Comparison of ENCODE assay signal across 8 mouse cellular contexts in genomic region chr1:39575778-39576375, GRCm38 (mm10). TPM values are rescaled to one million over a fixed set of nuclear protein-coding genes. Genes with fewer than 3 reads are reported as not detected.
DNase-seq lines count a peak whose midpoint lies in the region; ATAC-seq and TF ChIP-seq lines count a peak whose summit lies in the region.

No protein-coding gene starts in this region.

- no peaks in the 10 kb centered on the region for H3K9me3 ChIP-seq in embryonic facial prominence, embryonic 12.5 days
- no peaks in the 10 kb centered on the region for H3K9me3 ChIP-seq in intestine, postnatal 0 days (ENCODE audit: control insufficient read depth)
- no peaks in the 10 kb centered on the region for H3K9me3 ChIP-seq in neural tube, embryonic 15.5 days (replicated peaks)

- H3K36me3 ChIP-seq in testis, adult 2 months (ENCODE audit: control insufficient read depth, insufficient read depth, low read length) = no peaks in the 10 kb centered on the region
- H3K36me3 ChIP-seq in embryonic facial prominence, embryonic 12.5 days = no peaks in the 10 kb centered on the region
- no peaks in the 10 kb centered on the region for H3K36me3 ChIP-seq in intestine, postnatal 0 days (ENCODE audit: control insufficient read depth, insufficient read depth)
- H3K36me3 ChIP-seq in neural tube, embryonic 15.5 days = no peaks in the 10 kb centered on the region

- WGBS in embryonic facial prominence, embryonic 12.5 days = 14% methylated on average over 8 of the region's 8 CpGs
- WGBS in intestine, postnatal 0 days = 9% methylated on average over 8 of the region's 8 CpGs
- WGBS in neural tube, embryonic 15.5 days = 14% methylated on average over 8 of the region's 8 CpGs

- no peaks in the 10 kb centered on the region for H3K27me3 ChIP-seq in testis, adult 2 months (ENCODE audit: control insufficient read depth, insufficient read depth, low read length)
- H3K27me3 ChIP-seq in embryonic facial prominence, embryonic 12.5 days = no peaks in the 10 kb centered on the region
- H3K27me3 ChIP-seq in intestine, postnatal 0 days (replicated peaks; ENCODE audit: control insufficient read depth, insufficient read depth, low read length) = no peaks in the 10 kb centered on the region
- H3K27me3 ChIP-seq in neural tube, embryonic 15.5 days (replicated peaks) = no peaks in the 10 kb centered on the region

- peaks cover 2% of the 10 kb centered on the region for H3K4me1 ChIP-seq in testis, adult 2 months (ENCODE audit: control insufficient read depth, insufficient read depth, low read length)
- H3K4me1 ChIP-seq in embryonic facial prominence, embryonic 12.5 days = peaks cover 31% of the 10 kb centered on the region
- H3K4me1 ChIP-seq in intestine, postnatal 0 days (replicated peaks; ENCODE audit: control insufficient read depth, insufficient read depth, low read length) = peaks cover 7% of the 10 kb centered on the region
- peaks cover 27% of the 10 kb centered on the region for H3K4me1 ChIP-seq in neural tube, embryonic 15.5 days

- TF ChIP-seq POLR2A in testis, adult 2 months (IDR thresholded peaks at IDR 0.05; ENCODE audit: control insufficient read depth, low read depth, low read length) = no peak

- H3K9ac ChIP-seq in embryonic facial prominence, embryonic 12.5 days = peak overlapping the region; percentile 94
- H3K9ac ChIP-seq in intestine, postnatal 0 days (ENCODE audit: low read depth, low read length) = peak overlapping the region; percentile 90
- peak overlapping the region; percentile 92 for H3K9ac ChIP-seq in neural tube, embryonic 15.5 days (replicated peaks)

- peak overlapping the region; percentile 94; the same call in 1 of the 2 replicates for H3K4me3 ChIP-seq in testis, adult 2 months (ENCODE audit: control insufficient read depth, low read depth, low read length)
- H3K4me3 ChIP-seq in embryonic facial prominence, embryonic 12.5 days = peak overlapping the region; percentile 91
- H3K4me3 ChIP-seq in intestine, postnatal 0 days (ENCODE audit: low read depth, low read length) = peak overlapping the region; percentile 93
- peak overlapping the region; percentile 91 for H3K4me3 ChIP-seq in neural tube, embryonic 15.5 days (replicated peaks)

- DNase-seq in testis, postnatal 10 days (ENCODE audit: low spot score) = no peak
- DNase-seq in urinary bladder, postnatal 25 days (ENCODE audit: low spot score) = no peak
- DNase-seq in gastrocnemius, postnatal 25 days = no peak
- no peak for DNase-seq in right cerebral cortex, postnatal 10 days (ENCODE audit: low spot score in 2 of 2)

- no peak overlapping the region for H3K27ac ChIP-seq in testis, adult 2 months (ENCODE audit: control insufficient read depth, insufficient read depth, low read depth, low read length)
- H3K27ac ChIP-seq in embryonic facial prominence, embryonic 12.5 days = peak overlapping the region; percentile 99
- H3K27ac ChIP-seq in intestine, postnatal 0 days (ENCODE audit: low read depth, low read length) = no peak overlapping the region; the same call in 1 of the 2 replicates
- H3K27ac ChIP-seq in neural tube, embryonic 15.5 days (replicated peaks) = peak overlapping the region; percentile 98

- ATAC-seq in embryonic facial prominence, embryonic 12.5 days (ENCODE audit: insufficient number of reproducible peaks, insufficient read depth, low FRiP score, low TSS enrichment) = no peak
- ATAC-seq in intestine, postnatal 0 days = no peak
- no peak for ATAC-seq in neural tube, embryonic 15.5 days (ENCODE audit: low FRiP score)

- no peak for TF ChIP-seq CTCF in testis, adult 2 months (IDR thresholded peaks at IDR 0.05; ENCODE audit: control insufficient read depth, insufficient read depth, insufficient replicate concordance, low read depth, low read length)
- no peak for TF ChIP-seq CTCF in intestine, postnatal 0 days (IDR thresholded peaks at IDR 0.05; ENCODE audit: low read depth)

- H3K4me2 ChIP-seq in embryonic facial prominence, embryonic 12.5 days (replicated peaks) = peak overlapping the region; percentile 76
- H3K4me2 ChIP-seq in intestine, postnatal 0 days (replicated peaks; ENCODE audit: low read depth) = peak overlapping the region; percentile 96
- H3K4me2 ChIP-seq in neural tube, embryonic 15.5 days = peak overlapping the region; percentile 74

RNA-seq across cellular contexts. Expression of gene Rnf149, which starts 1.3 kb away (rescaled TPM):
- polyA plus RNA-seq in testis, adult 2 months (2012; rRNA removed) = 5.9 and 6.8 TPM in 2 replicates
- 36.2 and 36.3 TPM in 2 replicates for polyA plus RNA-seq in embryonic facial prominence, embryonic 12.5 days (2016; fragmentation: Nextera tagmentation; extraction: Ambion mirVana)
- polyA plus RNA-seq in intestine, postnatal 0 days (2015; fragmentation: Nextera tagmentation; extraction: Ambion mirVana) = 16.9 and 20.4 TPM in 2 replicates
- polyA plus RNA-seq in neural tube, embryonic 15.5 days (2015; fragmentation: Nextera tagmentation; extraction: Ambion mirVana) = 26.1 and 26.5 TPM in 2 replicates
- total RNA-seq in gastrocnemius, postnatal 25 days (2021) = 1 to 10 TPM; 6.2 to 6.3 TPM

RNA-seq across cellular contexts. Expression of gene Cnot11, which starts 41.1 kb away (rescaled TPM):
- polyA plus RNA-seq in testis, adult 2 months (2012; rRNA removed) = 9.2 and 10.9 TPM in 2 replicates
- polyA plus RNA-seq in embryonic facial prominence, embryonic 12.5 days (2016; fragmentation: Nextera tagmentation; extraction: Ambion mirVana) = 30.8 and 32.3 TPM in 2 replicates
- polyA plus RNA-seq in intestine, postnatal 0 days (2015; fragmentation: Nextera tagmentation; extraction: Ambion mirVana) = 13.5 and 14.7 TPM in 2 replicates
- 15.2 and 16.7 TPM in 2 replicates for polyA plus RNA-seq in neural tube, embryonic 15.5 days (2015; fragmentation: Nextera tagmentation; extraction: Ambion mirVana)
- 10 to 100 TPM; 15.6 to 15.8 TPM for total RNA-seq in gastrocnemius, postnatal 25 days (2021)

Comparison
In these comparisons a context has a peak if more than half of its experiments do, and no peak if none do; other contexts are left out.
1. H3K27ac ChIP-seq: peak in embryonic facial prominence, embryonic 12.5 days (single experiment) and neural tube, embryonic 15.5 days (single experiment); none in testis, adult 2 months (single experiment) and intestine, postnatal 0 days (single experiment).
2. Peak in every context shown above with its lines, with median percentiles within 50 percentile points of each other: H3K4me3 ChIP-seq, H3K4me2 ChIP-seq and H3K9ac ChIP-seq.